Mouse (Mus musculus) gastrocnemius, postnatal 4 days (tissue): Measurements from ENCODE around the gene Pan2. TPM values are rescaled to one million over a fixed set of nuclear protein-coding genes. Genes with fewer than 3 reads are reported as not detected.
"Not testable (repeated sequence)": the region's sequence is repeated elsewhere in the genome, so short reads cannot be mapped to it uniquely, and the experiment has no call there.

Experiments
- DNase-seq, 2 experiments: peaks; one replicate each; pipeline ENCODE4 v3.0.0; 2021 to 2022; ENCODE audit warnings: low spot score in 2 of 2, mixed read lengths in 2 of 2
- total RNA-seq, 2 experiments: library from RNA; stranded (reverse); gene quantifications; 2 replicates each; pipeline ENCODE4 v1.2.3; 2021

The Pan2 gene
- total RNA-seq, 2 experiments from 2014 or later = 17.2 to 19.5 TPM

DNA sequence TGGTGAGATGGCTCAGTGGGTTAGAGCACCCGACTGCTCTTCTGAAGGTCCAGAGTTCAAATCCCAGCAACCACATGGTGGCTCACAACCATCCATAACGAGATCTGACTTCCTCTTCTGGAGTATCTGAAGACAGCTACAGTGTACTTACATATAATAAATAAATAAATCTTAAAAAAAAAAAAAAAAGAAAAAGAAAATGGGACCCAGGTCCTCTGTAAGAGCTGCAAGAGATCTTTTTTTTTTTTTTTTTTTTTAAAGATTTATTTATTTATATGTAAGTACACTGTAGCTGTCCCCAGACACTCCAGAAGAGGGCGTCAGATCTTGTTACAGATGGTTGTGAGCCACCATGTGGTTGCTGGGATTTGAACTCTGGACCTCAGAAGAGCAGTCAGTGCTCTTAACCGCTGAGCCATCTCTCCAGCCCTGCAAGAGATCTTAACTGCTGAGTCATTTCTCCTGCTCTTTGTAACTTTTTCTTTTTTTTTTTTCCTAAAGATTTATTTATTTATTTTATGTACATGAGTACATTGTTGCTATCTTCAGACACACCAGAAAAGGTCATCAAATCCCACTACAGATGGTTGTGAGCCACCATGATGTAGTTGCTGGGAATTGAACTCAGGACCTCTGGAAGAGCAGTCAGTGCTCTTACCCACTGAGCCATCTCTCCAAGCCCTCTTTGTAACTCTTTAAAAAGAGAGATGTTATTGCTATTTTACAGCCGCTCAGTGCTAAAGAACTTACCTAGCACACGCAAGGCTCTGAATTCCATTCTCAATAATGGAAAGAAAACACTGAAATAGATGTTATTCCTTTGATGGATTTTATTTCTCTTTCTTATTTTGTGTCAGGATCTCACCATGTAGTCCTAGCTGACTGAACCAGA lies 29.5 kb downstream of the Pan2 start:
- DNase-seq = not testable (repeated sequence)

DNA sequence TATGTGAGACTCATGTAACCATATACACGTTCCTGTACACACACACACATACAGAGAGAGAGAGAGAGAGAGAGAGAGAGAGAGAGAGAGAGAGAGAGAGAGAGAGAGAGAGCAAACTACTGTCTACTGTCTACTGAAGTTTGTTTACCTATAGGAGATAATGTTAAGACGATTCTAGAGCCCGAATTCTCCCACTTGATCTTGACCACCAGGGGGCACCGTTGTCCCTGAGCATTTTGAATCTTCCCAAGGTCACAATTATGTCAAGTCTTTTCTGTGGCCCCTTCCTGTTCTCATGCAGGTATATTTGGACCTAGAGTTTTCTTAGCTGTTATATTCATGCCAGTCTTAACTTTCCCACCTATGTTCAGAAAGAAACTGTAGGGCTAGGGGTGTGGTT lies 32.4 kb downstream of the Pan2 start:
- DNase-seq = peak in 1 of 2 experiments; percentile 75

- no peak for DNase-seq
Observed at GRCm38 (mm10) chr10:128336195-128336594, 33.1 kb downstream of the Pan2 start.

- DNase-seq = no peak
Observed at GRCm38 (mm10) chr10:128336597-128336996, 33.5 kb downstream of the Pan2 start.

GRCm38 (mm10) chr10:128337306-128338181 lies 34.4 kb downstream of the Pan2 start, which contains the start of gene Cs:
Gene Cs, plus strand, starts transcription at chr10:128337734.
- DNase-seq = peak; percentile 97 to 98

- no peak for DNase-seq
Observed at GRCm38 (mm10) chr10:128338415-128338814, 35.3 kb downstream of the Pan2 start.

- DNase-seq = no peak
Observed at GRCm38 (mm10) chr10:128338948-128339347, 35.8 kb downstream of the Pan2 start.

DNA sequence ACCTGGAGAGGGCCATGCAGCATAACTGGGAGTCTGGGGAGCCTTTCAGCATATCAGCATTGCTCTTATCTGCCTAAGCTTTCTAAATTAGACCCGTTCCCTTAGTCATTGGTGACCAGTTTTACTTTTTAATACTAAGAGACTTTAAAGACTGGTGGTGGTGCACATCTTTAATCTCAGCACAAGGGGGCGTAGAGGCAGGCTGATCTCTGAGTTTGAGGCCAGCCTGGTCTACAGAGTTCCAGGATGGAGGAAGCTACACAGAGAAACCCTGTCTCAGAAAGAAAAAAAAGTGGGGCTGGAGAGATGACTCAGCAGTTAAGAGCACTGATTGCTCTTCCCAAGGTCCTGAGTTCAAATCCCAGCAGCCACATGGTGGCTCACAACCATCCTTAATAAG lies 37.1 kb downstream of the Pan2 start:
- no peak for DNase-seq

DNA sequence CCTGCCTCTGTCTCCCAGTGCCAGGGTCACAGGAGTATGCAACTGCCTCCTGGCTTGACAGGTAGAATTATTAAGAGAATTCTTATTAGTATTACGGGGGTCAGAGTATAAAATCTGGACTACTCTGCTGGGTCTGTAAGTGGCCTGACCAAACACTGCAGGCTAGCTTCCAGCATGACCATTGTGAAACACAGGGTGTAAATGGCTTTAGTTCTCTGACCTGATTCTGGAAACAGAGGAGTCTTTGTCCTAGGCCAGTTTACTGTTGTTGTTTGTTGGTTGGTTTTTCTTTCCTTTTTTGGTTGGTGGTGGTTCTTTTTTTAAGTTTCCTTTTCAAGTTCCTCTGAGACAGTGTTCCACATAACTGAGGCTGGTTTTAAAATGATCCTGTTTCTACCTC lies 40.3 kb downstream of the Pan2 start:
- no peak for DNase-seq

DNA sequence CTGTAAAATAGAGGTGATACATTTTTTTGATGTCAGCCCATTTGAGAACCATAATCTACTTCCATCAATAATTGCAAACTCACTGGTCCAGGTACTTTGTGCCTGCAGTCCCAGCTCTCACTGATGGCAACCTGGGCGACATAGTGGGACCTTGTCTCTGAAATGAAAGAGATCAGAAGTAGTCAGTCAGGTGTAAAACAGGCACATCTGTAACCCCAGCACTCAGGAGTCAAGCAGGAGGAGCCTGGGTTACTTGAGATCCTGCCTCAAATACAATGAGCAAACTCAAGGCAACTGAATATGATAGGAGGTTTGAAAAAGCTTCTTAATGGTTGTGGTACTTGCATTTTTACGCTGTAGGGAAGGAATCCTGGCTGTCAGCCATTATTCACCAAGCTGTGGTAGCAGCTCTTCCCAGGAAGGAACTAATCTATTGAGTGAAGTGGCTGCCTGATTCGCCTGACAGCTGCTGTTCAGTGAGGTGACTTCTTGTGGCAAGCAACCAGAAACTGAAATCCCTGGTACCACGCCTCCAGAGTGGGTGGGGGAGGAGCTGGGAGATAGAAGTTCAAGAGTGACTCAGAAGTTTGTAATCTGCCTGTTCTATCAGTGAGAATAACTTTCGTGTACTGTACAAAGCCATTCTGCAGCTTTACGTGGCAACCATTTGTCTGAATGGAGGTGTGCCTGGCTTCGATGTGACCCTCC lies 41.6 kb downstream of the Pan2 start:
- peak in 1 of 2 experiments; percentile 67 for DNase-seq

- DNase-seq = no peak
Observed at GRCm38 (mm10) chr10:128347541-128347940, 44.4 kb downstream of the Pan2 start.

- peak in 1 of 2 experiments; percentile 58 for DNase-seq
Observed at GRCm38 (mm10) chr10:128358796-128359195, 55.7 kb downstream of the Pan2 start.

GRCm38 (mm10) chr10:128359226-128359625 lies 56.1 kb downstream of the Pan2 start:
- DNase-seq = no peak

- DNase-seq = no peak
Observed at GRCm38 (mm10) chr10:128361836-128362235, 58.7 kb downstream of the Pan2 start.

DNA sequence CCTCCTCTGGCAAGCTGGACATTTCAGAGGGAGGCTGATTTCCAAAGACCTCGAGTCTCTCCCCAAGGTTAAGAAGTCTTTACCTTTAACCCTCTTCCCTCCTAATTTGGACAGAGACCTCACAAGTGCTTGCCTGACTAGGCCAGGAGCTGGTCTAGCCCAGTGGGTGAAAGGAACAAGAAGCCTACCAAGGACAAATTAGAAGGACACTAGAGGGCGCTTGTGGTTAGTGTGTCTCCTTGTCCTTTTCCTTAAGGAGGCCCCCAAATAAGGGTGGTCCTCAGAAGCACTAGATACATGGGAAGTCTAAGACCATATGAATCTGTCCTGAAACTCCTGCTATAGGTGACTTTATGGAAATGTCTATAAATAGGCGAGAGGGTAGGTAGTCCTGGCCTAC lies 59.4 kb downstream of the Pan2 start:
- no peak for DNase-seq

GRCm38 (mm10) chr10:128367899-128368401 lies 64.8 kb downstream of the Pan2 start:
- no peak for DNase-seq

- DNase-seq = peak; percentile 86 to 87
Observed at GRCm38 (mm10) chr10:128368402-128369217, 65.5 kb downstream of the Pan2 start, which contains the start of gene Coq10a. Gene Coq10a, minus strand, starts transcription at chr10:128368997.

DNA sequence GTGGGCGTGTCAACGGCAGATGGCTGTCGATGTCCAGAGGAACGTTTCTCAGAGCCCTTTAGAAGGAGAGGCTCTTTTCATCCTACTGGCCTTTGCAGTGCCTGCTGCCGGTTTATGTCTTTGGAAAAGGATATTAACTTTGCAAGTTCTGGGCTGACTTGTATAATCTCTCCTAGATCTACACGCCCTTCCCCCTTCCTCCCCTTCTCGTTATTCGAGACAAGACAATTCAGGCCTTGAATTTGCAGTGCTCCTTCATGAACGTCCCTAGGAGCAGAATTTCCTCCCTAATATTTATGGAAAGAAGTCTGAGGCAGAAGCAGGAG lies 66.0 kb downstream of the Pan2 start:
- peak in 1 of 2 experiments; percentile 5 for DNase-seq

DNA sequence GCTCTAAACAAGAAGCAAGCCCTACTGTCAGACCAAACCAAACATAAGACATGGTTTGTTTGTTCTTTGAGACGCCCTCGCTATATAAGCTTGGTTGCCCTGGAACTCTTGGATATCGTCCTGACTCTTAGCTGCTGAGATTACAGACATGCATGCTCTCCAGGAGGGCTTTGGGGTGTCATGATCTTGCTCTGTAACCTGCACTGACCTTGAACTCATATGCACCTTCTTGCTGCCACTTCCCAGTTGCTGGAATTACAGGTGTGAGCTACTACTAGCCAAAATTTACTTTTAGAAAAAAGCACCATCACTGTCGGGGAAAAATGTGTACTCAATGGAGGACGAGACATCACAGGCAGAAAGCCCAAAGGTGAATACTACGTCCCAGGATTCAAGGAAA lies 66.5 kb downstream of the Pan2 start:
- DNase-seq = no peak

GRCm38 (mm10) chr10:128370021-128370420 lies 66.9 kb downstream of the Pan2 start:
- no peak for DNase-seq
